Mouse (Mus musculus): ENCODE results near the gene Ahrr. TPM values are rescaled to one million over a fixed set of nuclear protein-coding genes. Genes with fewer than 3 reads are reported as not detected.

Gene Ahrr
- polyA plus RNA-seq, 1 experiment, result not detected

DNA sequence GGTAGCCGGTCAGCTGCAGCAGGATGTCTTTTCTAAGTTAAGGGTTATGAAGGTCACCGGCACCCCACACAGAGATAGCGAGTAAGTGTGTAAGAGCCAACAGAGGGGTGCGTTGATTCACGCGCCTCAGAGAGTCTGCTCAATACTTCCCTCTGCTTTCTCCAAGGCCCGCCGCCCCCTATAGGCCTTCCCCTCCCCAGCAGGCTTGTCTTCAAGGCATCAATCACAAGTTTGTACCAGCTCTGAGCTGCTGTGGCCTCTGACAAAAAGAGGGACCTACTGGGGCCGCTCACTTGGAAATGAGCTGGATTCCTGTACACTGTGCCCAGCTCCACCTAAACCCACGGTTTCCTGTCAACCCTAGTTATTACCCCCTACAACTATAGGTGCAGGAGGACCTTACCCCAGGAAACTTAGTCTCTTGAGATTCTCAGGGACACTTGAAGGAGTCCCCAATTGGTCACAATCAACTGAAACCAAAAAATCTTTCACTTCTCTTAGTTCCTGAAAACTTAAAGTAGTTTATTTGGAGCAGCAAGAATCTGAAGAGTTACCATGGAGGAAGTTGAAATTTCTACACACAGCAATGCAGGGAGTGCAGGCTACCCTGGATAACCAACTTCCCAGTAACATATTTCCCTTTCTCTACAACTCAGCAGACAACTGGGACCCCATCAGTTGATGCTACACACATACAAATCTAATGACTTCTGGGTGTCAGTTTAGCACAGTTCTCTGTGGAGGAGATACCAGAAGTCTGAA is 31.7 kb downstream of the Ahrr start:
- no peak for TF ChIP-seq GATA1 (IDR thresholded peaks at IDR 0.05; ENCODE audit: low read length)

DNA sequence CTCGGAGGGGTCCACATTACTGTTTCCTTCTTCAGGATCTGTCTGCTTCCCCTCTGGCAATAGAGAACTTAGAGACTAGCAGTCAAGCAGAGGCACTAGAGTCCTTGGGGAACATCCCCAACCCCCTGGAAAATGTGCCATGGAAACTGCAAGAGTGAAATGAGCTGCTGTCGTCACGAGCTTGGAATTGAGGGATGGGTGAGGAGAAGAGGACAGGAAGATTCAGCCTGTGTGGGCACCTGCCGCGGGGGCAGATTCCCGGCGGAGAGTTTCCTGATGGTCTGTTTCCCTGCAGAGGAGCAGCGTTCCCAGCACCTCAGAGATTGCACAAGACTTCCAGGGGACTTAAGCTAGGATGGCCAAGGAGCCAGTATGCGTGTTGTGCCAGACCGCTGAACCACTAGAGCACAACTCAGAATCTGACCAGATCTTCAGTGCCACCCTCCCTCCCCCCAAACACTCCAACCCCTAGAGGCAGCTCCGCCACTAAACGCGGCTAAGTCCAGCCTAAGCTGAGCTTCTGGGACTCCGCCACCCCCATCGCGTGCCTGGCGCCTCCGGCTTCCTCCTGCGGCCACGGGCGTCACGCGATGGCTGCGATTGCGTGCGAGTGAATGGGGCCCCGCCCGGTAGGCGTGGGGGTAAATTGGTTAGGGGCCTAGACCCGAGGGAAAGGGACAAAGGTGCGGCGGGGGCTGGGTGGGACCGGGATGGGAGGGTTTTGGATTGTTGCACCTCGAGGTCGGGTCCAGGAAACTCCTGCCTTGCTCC is 32.5 kb downstream of the Ahrr start:
- TF ChIP-seq GATA1 (IDR thresholded peaks at IDR 0.05; ENCODE audit: low read length), result no peak

DNA sequence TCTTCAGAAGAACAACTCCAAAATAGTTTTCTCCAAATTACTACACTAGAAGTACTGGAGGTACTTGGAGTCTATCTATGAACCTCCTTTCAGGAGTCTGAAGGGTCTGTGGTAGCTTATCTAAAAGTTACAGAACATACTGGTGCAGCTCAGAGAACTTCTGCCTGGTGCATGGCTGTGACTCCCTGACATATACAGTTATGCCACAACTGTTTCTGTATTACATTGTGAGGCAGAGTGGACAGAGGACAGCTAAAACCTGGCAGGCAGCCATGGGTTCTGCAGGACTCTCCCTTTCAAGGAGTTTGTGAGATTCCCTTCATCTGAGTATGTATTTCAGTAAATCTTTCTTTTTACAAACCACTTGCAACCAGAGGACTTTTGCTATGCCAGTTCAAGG is 45.6 kb downstream of the Ahrr start:
- no peak for TF ChIP-seq GATA1 (IDR thresholded peaks at IDR 0.05; ENCODE audit: low read length)

DNA sequence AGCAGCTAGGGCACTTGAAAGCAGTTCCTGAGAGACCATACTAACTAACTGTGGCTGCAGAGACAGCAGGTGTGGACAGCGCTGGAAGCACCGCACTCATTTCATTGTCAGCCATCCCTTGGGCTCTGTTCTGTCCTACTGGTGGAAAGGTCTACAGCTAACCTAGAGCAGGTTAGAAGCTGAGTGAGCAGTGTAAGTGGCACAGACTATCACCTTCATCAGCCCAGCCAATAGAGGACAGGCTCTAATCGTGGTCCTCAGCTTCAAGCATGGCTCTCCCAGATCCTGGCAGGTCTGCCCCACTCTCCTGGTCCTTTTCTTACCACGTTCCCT is 46.3 kb downstream of the Ahrr start:
- no peak for TF ChIP-seq GATA1 (IDR thresholded peaks at IDR 0.05; ENCODE audit: low read length)

DNA sequence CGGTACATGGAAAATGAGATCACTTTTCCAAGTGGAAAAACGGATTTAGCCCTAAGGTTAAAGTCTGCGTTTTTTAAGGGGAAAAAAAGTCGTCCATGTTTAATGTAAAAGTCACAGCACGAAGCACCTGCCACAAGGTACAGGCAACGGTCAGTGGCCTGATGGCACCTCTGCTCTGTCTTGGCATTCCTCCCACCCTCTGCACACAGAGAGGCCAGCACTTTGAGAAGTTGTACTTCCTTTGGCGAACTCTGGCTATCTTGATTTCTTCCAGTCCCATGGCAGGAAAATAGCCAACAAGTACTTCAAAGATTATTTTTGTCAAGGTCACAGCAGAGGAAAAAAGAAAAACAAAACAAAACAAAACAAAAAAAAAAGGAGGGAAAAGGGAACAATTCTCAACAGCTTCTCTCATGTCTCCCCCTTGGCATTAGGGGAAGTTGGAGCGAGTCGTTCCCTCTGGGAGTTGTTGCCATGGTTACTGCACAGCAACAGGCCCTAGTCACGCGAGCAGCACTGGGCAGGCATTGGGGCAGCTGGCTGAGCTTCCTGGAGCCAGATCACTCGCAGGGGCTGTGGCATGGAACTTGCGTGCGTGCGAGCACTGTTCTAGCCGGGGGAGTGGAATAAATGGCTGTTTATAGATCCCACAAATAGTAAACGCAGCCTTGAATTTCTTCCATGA is 46.8 kb downstream of the Ahrr start:
- TF ChIP-seq GATA1 (IDR thresholded peaks at IDR 0.05; ENCODE audit: low read length), result no peak

DNA sequence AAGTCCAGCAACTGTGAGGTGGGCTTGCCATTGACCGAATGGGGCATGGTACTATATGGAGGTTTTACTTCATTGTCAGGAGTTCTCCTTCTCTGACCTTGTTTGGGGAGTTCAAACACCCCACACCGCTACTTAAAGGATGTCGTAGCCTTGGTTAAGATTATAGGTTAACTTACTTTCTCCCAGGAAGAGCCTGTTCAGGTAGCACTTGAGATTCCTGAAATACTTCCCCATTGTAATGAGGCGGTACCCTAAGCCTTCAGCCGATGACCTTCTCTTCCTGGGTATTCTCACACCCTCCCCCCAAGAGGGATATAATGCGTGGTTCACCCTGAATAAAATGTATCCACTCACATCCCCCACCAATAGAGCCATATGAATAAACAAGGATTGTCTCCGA is 54.6 kb downstream of the Ahrr start:
- TF ChIP-seq GATA1 (IDR thresholded peaks at IDR 0.05; ENCODE audit: low read length), result no peak

DNA sequence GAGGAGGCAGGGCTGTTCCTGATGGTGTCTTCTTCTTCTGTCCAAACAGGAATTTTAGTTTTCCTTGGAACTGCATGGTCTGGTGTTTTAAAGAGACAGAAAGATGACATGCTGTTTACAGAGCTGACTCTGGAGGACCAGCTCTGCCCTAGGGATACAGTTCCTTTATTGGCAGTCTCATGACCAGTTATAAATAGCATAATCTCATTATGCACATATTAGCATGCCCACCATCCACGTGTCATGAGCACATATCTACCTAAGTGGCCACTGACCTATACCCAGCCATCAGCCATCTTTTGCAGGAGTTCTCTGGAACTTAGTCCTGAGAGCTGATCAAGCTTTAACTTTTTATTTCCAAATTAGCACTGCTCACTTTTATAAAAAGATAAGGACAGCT is 71.5 kb downstream of the Ahrr start:
- no peak for TF ChIP-seq GATA1 (IDR thresholded peaks at IDR 0.05; ENCODE audit: low read length)

DNA sequence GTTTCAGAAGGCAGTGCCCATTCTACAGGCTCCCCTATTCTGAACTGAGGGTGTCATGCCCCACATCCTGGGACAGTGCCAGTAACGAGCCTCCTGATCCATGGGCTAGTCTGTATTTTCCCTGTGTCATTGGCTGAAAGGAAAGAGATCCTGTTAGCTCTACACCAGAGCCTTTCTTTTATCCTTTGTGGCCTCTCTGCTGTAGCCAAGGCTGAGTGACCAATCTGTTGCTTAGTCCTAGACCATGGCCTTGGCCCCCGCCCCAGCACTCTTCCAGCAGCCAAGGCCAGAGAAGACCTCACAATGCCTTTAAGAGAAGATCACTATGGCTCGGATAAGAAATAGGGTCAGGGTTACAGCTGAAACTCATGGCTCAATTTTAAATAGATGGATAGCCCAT is 73.7 kb downstream of the Ahrr start:
- no peak for TF ChIP-seq GATA1 (IDR thresholded peaks at IDR 0.05; ENCODE audit: low read length)

DNA sequence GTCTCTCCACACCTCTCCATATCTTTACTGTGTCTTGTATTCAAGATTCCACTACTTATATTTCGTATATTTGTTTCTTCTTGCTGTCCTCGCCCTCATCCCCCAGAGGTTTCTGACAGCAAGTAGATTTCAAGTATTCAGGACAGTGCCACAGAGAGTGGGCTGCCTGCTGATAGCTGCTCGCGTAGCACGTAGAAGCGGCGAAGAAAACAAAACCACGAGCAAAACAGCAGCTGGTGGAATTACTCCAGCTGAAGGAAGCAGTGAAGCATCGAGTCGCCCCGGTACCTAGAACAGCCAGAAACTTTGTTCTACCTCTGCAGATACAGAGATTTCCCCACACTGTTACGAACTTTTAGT is 83.2 kb downstream of the Ahrr start:
- no peak for TF ChIP-seq GATA1 (IDR thresholded peaks at IDR 0.05; ENCODE audit: low read length)

DNA sequence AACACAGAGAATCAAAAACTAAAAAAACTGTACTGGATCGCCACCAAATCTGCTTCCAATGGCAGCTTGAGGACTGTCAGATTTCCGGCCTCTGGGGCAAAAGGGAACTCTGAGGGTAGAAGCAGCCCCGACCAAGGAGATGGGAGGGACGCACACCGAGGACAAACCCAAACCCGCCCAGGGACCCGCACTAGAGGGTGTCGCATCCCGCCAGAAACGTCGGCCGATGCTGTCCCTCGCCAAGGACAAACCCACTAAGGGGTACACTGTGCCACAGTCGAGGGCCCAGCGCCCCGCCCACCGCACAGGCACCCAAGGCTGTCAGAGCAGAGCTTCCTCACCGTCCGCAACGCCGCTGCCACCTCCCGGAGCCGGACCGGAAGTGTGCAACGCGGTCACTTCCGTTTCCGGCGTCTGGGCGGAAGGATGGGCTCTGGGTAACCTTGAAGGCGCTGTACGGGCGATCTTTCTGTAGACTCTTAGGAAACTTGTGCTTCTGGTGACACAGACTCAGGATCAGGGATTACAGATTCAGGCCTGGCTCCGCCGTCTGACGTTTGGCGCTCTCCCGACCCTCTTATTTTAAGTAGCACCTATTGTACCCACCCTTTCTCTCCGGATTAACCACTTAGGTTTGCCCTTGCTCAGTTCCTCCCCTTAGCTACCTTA is 83.7 kb downstream of the Ahrr start, which contains the start of gene Exoc3:
Gene Exoc3 (minus strand): TSS at position 416 of the 669 bp plus-strand sequence.
- no peak for TF ChIP-seq GATA1 (IDR thresholded peaks at IDR 0.05; ENCODE audit: low read length)

DNA sequence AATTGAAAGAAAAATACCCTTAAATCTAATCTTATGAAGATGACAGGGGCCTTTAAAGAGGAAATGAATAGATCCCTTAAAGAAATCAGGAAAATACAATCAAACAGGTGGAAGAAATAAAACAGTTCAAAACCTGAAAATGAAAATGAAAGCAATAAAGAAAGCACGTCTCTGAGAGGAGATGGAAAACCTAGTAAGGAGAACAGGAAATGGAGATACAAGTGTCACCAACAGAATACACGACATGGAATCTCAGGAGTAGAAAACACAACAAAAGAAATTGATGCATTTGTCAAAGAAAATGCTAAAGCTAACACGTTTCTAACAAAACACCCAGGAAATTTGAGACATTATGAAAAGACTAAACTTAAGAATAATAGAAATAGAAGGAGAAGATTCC is 95.7 kb downstream of the Ahrr start:
- no peak for TF ChIP-seq GATA1 (IDR thresholded peaks at IDR 0.05; ENCODE audit: low read length)

DNA sequence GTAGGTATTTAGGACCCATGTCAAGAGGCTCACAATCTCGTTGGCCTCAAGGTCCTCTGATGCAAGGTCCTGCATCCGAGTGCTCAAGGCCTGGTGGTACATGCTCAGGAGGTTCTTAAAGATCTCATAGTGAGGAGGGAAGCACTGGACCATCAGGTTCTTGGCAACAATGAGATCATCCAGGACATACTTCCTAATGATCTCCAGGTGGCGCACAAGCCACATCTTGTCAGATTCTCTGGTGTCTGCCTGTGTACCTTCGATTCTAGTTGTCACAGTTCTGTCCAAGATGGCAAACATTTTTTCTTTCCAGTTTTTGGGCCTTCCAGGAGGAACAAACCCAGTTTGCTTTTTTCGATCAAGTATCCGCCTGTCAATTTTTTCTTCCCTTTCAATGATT is 99.5 kb downstream of the Ahrr start:
- TF ChIP-seq GATA1 (IDR thresholded peaks at IDR 0.05; ENCODE audit: low read length), result no peak

DNA sequence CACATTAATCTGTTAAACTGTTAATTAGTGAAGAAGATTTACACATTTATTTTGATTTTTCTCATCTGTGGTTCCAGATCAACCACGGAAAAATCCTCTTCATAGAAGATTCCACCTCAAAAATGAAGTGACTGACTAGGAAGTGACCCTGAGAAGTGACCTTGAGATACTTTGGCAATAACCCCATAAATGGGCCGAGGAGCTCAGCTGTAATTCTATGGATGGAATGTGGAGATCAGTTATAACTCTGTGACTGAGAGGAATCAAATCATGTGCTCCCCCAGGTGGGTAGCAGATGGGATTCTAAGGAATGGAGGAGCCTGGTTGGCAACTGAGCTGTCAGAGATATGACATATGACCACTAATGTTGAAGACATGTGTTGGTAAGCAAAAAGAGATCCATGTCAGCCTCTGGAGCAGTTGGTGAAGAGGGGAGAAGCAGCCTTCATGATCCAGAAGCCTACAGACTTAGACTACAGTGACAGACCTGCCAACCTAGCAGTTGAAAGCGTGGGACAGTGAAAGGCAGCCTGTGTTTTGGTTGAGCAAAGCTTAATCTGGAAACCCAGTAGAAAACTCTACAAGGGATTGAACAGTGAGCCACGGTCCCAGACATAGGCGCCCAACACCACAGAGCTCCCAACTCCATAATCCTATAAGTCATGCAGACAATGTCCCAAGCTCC is 109.0 kb downstream of the Ahrr start:
- no peak for TF ChIP-seq GATA1 (IDR thresholded peaks at IDR 0.05; ENCODE audit: low read length)

DNA sequence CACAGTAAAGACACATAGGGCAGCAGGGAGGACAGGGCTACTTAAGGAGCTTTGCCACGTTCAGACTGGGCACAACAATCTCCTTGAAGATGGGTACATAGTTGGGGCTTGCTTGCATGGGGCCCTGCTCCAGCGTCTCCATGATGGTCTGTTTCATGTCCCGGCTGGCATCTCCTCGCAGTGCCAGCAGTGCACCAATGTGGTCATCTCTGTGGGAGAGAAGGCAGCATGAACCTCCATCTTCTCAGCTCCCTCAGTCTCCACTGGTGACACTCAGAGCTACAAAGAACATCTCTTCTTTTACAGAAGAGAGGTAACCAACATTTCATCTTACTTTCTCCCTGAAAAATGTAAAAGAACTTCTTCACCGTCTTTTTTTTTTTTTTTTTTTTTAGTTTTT is 120.1 kb downstream of the Ahrr start:
- no peak for TF ChIP-seq GATA1 (IDR thresholded peaks at IDR 0.05; ENCODE audit: low read length)

DNA sequence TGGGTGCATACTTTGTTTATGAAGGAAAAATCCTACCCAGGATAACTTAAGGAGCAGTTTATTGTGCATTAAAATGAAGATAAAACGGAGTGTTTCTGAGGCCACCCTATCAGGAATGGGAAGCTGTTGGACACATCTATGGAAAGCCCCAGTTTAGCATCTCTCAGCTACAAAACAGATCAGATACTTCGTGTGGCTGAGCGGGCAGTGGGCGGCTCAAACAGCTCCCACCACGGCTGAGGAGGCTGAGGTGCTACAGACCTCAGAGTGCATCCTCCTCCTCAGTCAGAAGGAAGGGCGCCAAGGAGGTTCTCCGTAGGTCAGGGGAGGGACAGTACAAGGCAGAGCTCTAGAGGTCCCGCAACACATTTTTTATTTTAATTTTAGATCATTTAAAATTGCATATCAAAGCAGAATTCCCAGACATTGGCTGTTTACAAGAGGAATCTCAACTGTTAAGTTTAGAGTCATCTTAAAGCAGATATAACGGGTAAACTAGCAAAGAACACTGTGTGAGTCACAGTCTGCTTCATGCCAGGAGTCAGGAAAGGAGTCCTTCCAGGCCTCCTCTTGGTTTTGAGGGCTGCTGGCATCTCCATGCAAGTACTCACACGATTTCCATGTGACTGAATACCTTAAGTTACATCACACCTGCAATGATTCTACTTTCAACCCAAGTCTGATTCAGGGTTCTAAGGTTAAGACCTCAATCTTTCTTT is 122.5 kb downstream of the Ahrr start:
- no peak for TF ChIP-seq GATA1 (IDR thresholded peaks at IDR 0.05; ENCODE audit: low read length)

Data from G1E-ER4 (cell line).